Mouse (Mus musculus): ENCODE results near the gene Pacrg. TPM values are rescaled to one million over a fixed set of nuclear protein-coding genes. Genes with fewer than 3 reads are reported as not detected.

Pacrg gene
- polyA plus RNA-seq, 1 experiment from 2014 or later, result 0.15 TPM

GRCm38 (mm10) chr17:10403186-10403585 lies 436.9 kb downstream of the Pacrg start:
- Histone ChIP-seq H3K36me3 (no peaks in the 10 kb centered on the region), H3K4me2 (no peak overlapping the region), H3K4me3 (no peak overlapping the region), H3K9me3 (replicated peaks) (no peaks in the 10 kb centered on the region), H3K27ac (no peak overlapping the region), H3K4me1 (no peaks in the 10 kb centered on the region), H3K9ac (no peak overlapping the region), H3K27me3 (replicated peaks) (no peaks in the 10 kb centered on the region)
- WGBS (ENCODE audit: insufficient replicate concordance), result 82% methylated on average over 11 of the region's 11 CpGs
- ATAC-seq, result no peak

- Histone ChIP-seq H3K4me1 (peaks cover 7% of the 10 kb centered on the region; the same call in 1 of the 2 replicates), H3K27me3 (replicated peaks) (no peaks in the 10 kb centered on the region), H3K36me3 (no peaks in the 10 kb centered on the region), H3K4me2 (no peak overlapping the region), H3K9me3 (replicated peaks) (no peaks in the 10 kb centered on the region), H3K9ac (no peak overlapping the region), H3K4me3 (no peak overlapping the region), H3K27ac (no peak overlapping the region)
- WGBS (ENCODE audit: insufficient replicate concordance), result 74% methylated on average over 12 of the region's 12 CpGs
- no peak for ATAC-seq
Measured at GRCm38 (mm10) chr17:10402064-10402640, 438.0 kb downstream of the Pacrg start.

GRCm38 (mm10) chr17:10401529-10401928 lies 438.6 kb downstream of the Pacrg start:
- Histone ChIP-seq H3K27ac (no peak overlapping the region), H3K36me3 (no peaks in the 10 kb centered on the region), H3K9ac (no peak overlapping the region), H3K4me1 (peaks cover 10% of the 10 kb centered on the region; the same call in 1 of the 2 replicates), H3K4me3 (no peak overlapping the region), H3K27me3 (replicated peaks) (no peaks in the 10 kb centered on the region), H3K4me2 (no peak overlapping the region), H3K9me3 (replicated peaks) (no peaks in the 10 kb centered on the region)
- WGBS (ENCODE audit: insufficient replicate concordance), result 54% methylated on average over 3 of the region's 3 CpGs
- ATAC-seq, result no peak

- H3K4me1 ChIP-seq, result peaks cover 10% of the 10 kb centered on the region; the same call in 1 of the 2 replicates
- no peak overlapping the region for H3K27ac ChIP-seq
- no peaks in the 10 kb centered on the region for H3K9me3 ChIP-seq (replicated peaks)
- no peak for ATAC-seq
- H3K4me3 ChIP-seq, result no peak overlapping the region
- WGBS (ENCODE audit: insufficient replicate concordance), result 73% methylated on average over 10 of the region's 10 CpGs
- no peak overlapping the region for H3K9ac ChIP-seq
- no peak overlapping the region for H3K4me2 ChIP-seq
- no peaks in the 10 kb centered on the region for H3K27me3 ChIP-seq (replicated peaks)
- H3K36me3 ChIP-seq, result no peaks in the 10 kb centered on the region
Measured at GRCm38 (mm10) chr17:10399706-10400105, 440.4 kb downstream of the Pacrg start.

GRCm38 (mm10) chr17:10398871-10399270 lies 441.2 kb downstream of the Pacrg start:
- Histone ChIP-seq H3K9me3 (replicated peaks) (no peaks in the 10 kb centered on the region), H3K9ac (no peak overlapping the region), H3K27me3 (replicated peaks) (no peaks in the 10 kb centered on the region), H3K27ac (no peak overlapping the region), H3K4me2 (no peak overlapping the region), H3K36me3 (no peaks in the 10 kb centered on the region), H3K4me3 (no peak overlapping the region), H3K4me1 (peaks cover 10% of the 10 kb centered on the region; the same call in 1 of the 2 replicates)
- ATAC-seq, result no peak
- 71% methylated on average over 5 of the region's 5 CpGs for WGBS (ENCODE audit: insufficient replicate concordance)

GRCm38 (mm10) chr17:10397924-10398627 lies 442.0 kb downstream of the Pacrg start:
- Histone ChIP-seq H3K27me3 (replicated peaks) (no peaks in the 10 kb centered on the region), H3K9me3 (replicated peaks) (no peaks in the 10 kb centered on the region), H3K9ac (no peak overlapping the region), H3K36me3 (no peaks in the 10 kb centered on the region), H3K4me1 (peaks cover 10% of the 10 kb centered on the region; the same call in 1 of the 2 replicates), H3K4me3 (no peak overlapping the region), H3K4me2 (no peak overlapping the region), H3K27ac (no peak overlapping the region)
- ATAC-seq, result no peak
- 59% methylated on average over 10 of the region's 10 CpGs for WGBS (ENCODE audit: insufficient replicate concordance)

- Histone ChIP-seq H3K4me2 (no peak overlapping the region), H3K4me3 (no peak overlapping the region), H3K9ac (no peak overlapping the region), H3K36me3 (no peaks in the 10 kb centered on the region), H3K4me1 (peaks cover 10% of the 10 kb centered on the region; the same call in 1 of the 2 replicates), H3K9me3 (replicated peaks) (no peaks in the 10 kb centered on the region), H3K27me3 (replicated peaks) (no peaks in the 10 kb centered on the region), H3K27ac (no peak overlapping the region)
- 66% methylated on average over 11 of the region's 11 CpGs for WGBS (ENCODE audit: insufficient replicate concordance)
- ATAC-seq, result no peak
Measured at GRCm38 (mm10) chr17:10397336-10397735, 442.8 kb downstream of the Pacrg start.

- Histone ChIP-seq H3K4me3 (no peak overlapping the region), H3K27ac (no peak overlapping the region), H3K9ac (no peak overlapping the region), H3K4me2 (no peak overlapping the region), H3K27me3 (replicated peaks) (no peaks in the 10 kb centered on the region), H3K36me3 (no peaks in the 10 kb centered on the region), H3K4me1 (peaks cover 10% of the 10 kb centered on the region; the same call in 1 of the 2 replicates), H3K9me3 (replicated peaks) (no peaks in the 10 kb centered on the region)
- no peak for ATAC-seq
- WGBS (ENCODE audit: insufficient replicate concordance), result 59% methylated on average over 6 of the region's 6 CpGs
Measured at GRCm38 (mm10) chr17:10396863-10397262, 443.2 kb downstream of the Pacrg start.

GRCm38 (mm10) chr17:10394855-10395254 lies 445.3 kb downstream of the Pacrg start:
- Histone ChIP-seq H3K36me3 (no peaks in the 10 kb centered on the region), H3K4me2 (no peak overlapping the region), H3K4me3 (no peak overlapping the region), H3K9ac (no peak overlapping the region), H3K9me3 (replicated peaks) (no peaks in the 10 kb centered on the region), H3K4me1 (peaks cover 10% of the 10 kb centered on the region; the same call in 1 of the 2 replicates), H3K27ac (no peak overlapping the region), H3K27me3 (replicated peaks) (no peaks in the 10 kb centered on the region)
- no peak for ATAC-seq
- WGBS (ENCODE audit: insufficient replicate concordance), result 60% methylated on average over 8 of the region's 8 CpGs

- no peak overlapping the region for H3K27ac ChIP-seq
- no peak overlapping the region for H3K9ac ChIP-seq
- no peak overlapping the region for H3K4me2 ChIP-seq
- no peaks in the 10 kb centered on the region for H3K36me3 ChIP-seq
- no peak overlapping the region for H3K4me3 ChIP-seq
- H3K27me3 ChIP-seq (replicated peaks), result no peaks in the 10 kb centered on the region
- WGBS (ENCODE audit: insufficient replicate concordance), result 59% methylated on average over 4 of the region's 4 CpGs
- H3K4me1 ChIP-seq, result peaks cover 10% of the 10 kb centered on the region; the same call in 1 of the 2 replicates
- no peaks in the 10 kb centered on the region for H3K9me3 ChIP-seq (replicated peaks)
- no peak for ATAC-seq
Measured at GRCm38 (mm10) chr17:10393766-10394165, 446.3 kb downstream of the Pacrg start.

GRCm38 (mm10) chr17:10392342-10393034 lies 447.6 kb downstream of the Pacrg start:
- no peak overlapping the region for H3K9ac ChIP-seq
- 39% methylated on average over 14 of the region's 14 CpGs for WGBS (ENCODE audit: insufficient replicate concordance)
- H3K4me2 ChIP-seq, result no peak overlapping the region
- H3K36me3 ChIP-seq, result no peaks in the 10 kb centered on the region
- no peak for ATAC-seq
- H3K9me3 ChIP-seq (replicated peaks), result no peaks in the 10 kb centered on the region
- no peaks in the 10 kb centered on the region for H3K27me3 ChIP-seq (replicated peaks)
- 0 out of 2 replicates have a peak, but pooled peaks cover 6% of the 10 kb centered on the region for H3K4me1 ChIP-seq
- no peak overlapping the region for H3K4me3 ChIP-seq
- H3K27ac ChIP-seq, result no peak overlapping the region

Data from liver, embryonic 12.5 days (tissue).